13 mouse cellular contexts compared by ENCODE assay signal in the genomic region with DNA sequence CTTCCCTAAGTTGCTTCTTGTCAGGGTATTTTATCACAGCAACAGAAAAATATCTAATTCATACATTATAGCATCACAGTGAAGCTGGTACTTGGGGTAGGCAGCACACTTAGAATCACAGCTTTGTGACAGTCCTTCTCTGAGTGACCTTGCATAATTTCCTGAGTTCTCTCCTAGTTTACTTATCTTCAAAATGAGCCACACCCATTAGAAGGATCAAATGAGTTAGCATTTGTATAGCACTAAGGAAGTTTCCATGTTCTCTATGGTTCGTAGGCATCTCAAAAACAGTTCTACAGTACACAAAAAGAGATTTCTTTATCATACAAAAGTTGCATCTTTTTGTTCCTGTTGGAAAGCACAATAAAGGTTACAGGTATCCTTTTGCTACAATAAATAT.
"Had no signal": no experiment of that assay in that cellular context is flagged by ENCODE, and none has a peak within 500 bp of the region (broad histone marks: within the 10 kb centered on the region; RNA-seq: fewer than 3 reads in every experiment).

No protein-coding gene starts in this region.

- ATAC-seq: midbrain, embryonic 16.5 days had no signal

- H3K9ac ChIP-seq: limb, embryonic 13.5 days; neural tube, embryonic 13.5 days had no signal

- DNase-seq: kidney, adult 11 months; kidney, postnatal 10 days; kidney, postnatal 4 days; left cerebral cortex, postnatal 4 days; lung, adult 18-20 months; right cerebral cortex, postnatal 25 days; thymus, postnatal 4 days had no signal

- H3K4me3 ChIP-seq: layer of hippocampus, adult 2 months; limb, embryonic 13.5 days; neural tube, embryonic 13.5 days had no signal

- H3K27ac ChIP-seq: layer of hippocampus, adult 2 months; limb, embryonic 13.5 days; neural tube, embryonic 13.5 days; stomach, postnatal 0 days had no signal

- H3K36me3 ChIP-seq: limb, embryonic 13.5 days; neural tube, embryonic 13.5 days had no signal

- H3K9me3 ChIP-seq: limb, embryonic 13.5 days; neural tube, embryonic 13.5 days had no signal

- H3K4me2 ChIP-seq: limb, embryonic 13.5 days; midbrain, embryonic 11.5 days; neural tube, embryonic 13.5 days had no signal

- H3K4me1 ChIP-seq: limb, embryonic 13.5 days; neural tube, embryonic 13.5 days had no signal
